ENCODE assay signal across 9 mouse cellular contexts in genomic region chr7:39545134-39545533, GRCm38 (mm10). TPM values are rescaled to one million over a fixed set of nuclear protein-coding genes. Genes with fewer than 3 reads are reported as not detected.
DNase-seq lines count a peak whose midpoint lies in the region; ATAC-seq and TF ChIP-seq lines count a peak whose summit lies in the region.
"Had no signal": no experiment of that assay in that cellular context is flagged by ENCODE, and none has a peak within 500 bp of the region (broad histone marks: within the 10 kb centered on the region; RNA-seq: fewer than 3 reads in every experiment).

No protein-coding gene starts in this region.

- no peaks in the 10 kb centered on the region for H3K27me3 ChIP-seq in heart, embryonic 11.5 days (ENCODE audit: control insufficient read depth, insufficient read depth, low read length)
- no peaks in the 10 kb centered on the region for H3K27me3 ChIP-seq in heart, postnatal 0 days (ENCODE audit: control insufficient read depth, insufficient read depth, low read length)

- no peaks in the 10 kb centered on the region for H3K36me3 ChIP-seq in heart, embryonic 11.5 days (ENCODE audit: control insufficient read depth, insufficient read depth, low read length)
- H3K36me3 ChIP-seq in ES-E14 (ENCODE audit: control insufficient read depth, insufficient read depth, low read length, poor library complexity, severe bottlenecking), result no peaks in the 10 kb centered on the region
- H3K36me3 ChIP-seq in heart, postnatal 0 days (replicated peaks; ENCODE audit: control insufficient read depth, insufficient read depth, low read length), result no peaks in the 10 kb centered on the region

- no peak for TF ChIP-seq EP300 in heart, postnatal 0 days (IDR thresholded peaks at IDR 0.05; ENCODE audit: low read depth)

- WGBS in heart, embryonic 11.5 days (ENCODE audit: insufficient replicate concordance), result 33% methylated on average over 10 of the region's 10 CpGs
- 48% methylated on average over 10 of the region's 10 CpGs for WGBS in heart, postnatal 0 days

- no peak for DNase-seq in heart, adult 18-20 months
- no peak for DNase-seq in ES-E14 (ENCODE audit: low read depth, low spot score)
- DNase-seq in heart, postnatal 0 days (ENCODE audit: low spot score), result no peak
- peak; percentile 8 for DNase-seq in lung, postnatal 14 days
- no peak for DNase-seq in frontal cortex, adult 2 months (ENCODE audit: extremely low spot score in 1 of 2, low spot score in 1 of 2)
- DNase-seq: cerebellum, adult 9-10 months had no signal

- no peak for ATAC-seq in heart, embryonic 11.5 days (replicated peaks; ENCODE audit: insufficient number of reproducible peaks, low FRiP score, low TSS enrichment)
- no peak; the same call in 1 of the 2 replicates for ATAC-seq in heart, postnatal 0 days (ENCODE audit: insufficient read depth, low read depth)
- ATAC-seq in monocyte, adult 5-6 weeks (replicated peaks; ENCODE audit: insufficient number of reproducible peaks, low FRiP score, low TSS enrichment, poor library complexity, severe bottlenecking), result no peak
- no peak for ATAC-seq in cerebellum, adult (ENCODE audit: insufficient number of reproducible peaks, low FRiP score, low TSS enrichment)

- peak overlapping the region; percentile 82 for H3K4me2 ChIP-seq in heart, embryonic 11.5 days
- H3K4me2 ChIP-seq in heart, postnatal 0 days (ENCODE audit: low read depth, low read length), result peak overlapping the region; percentile 83

- H3K9me3 ChIP-seq in heart, embryonic 11.5 days (replicated peaks; ENCODE audit: control insufficient read depth, low read length), result no peaks in the 10 kb centered on the region
- no peaks in the 10 kb centered on the region for H3K9me3 ChIP-seq in ES-E14 (ENCODE audit: control insufficient read depth, insufficient read depth, low read depth, low read length)
- no peaks in the 10 kb centered on the region for H3K9me3 ChIP-seq in heart, postnatal 0 days (replicated peaks; ENCODE audit: control insufficient read depth, low read length)

- in situ Hi-C loops in ES-E14 (cut with MboI; ENCODE audit: low sequenced_read_pairs in 2 of 2, unreplicated experiment in 2 of 2), result no loop called here

- H3K9ac ChIP-seq in heart, embryonic 11.5 days (ENCODE audit: low read depth, low read length), result peak overlapping the region; percentile 92
- 0 out of 2 replicates have a peak overlapping the region, but pooled peaks have one; percentile 61 for H3K9ac ChIP-seq in ES-E14 (ENCODE audit: insufficient read depth, low read depth, low read length, poor library complexity, severe bottlenecking)
- peak overlapping the region; percentile 88 for H3K9ac ChIP-seq in heart, postnatal 0 days (replicated peaks; ENCODE audit: low read depth, low read length)

- peaks cover 3% of the 10 kb centered on the region; the same call in 1 of the 2 replicates for H3K4me1 ChIP-seq in heart, embryonic 11.5 days (ENCODE audit: control insufficient read depth, insufficient read depth, low read length)
- no peaks in the 10 kb centered on the region for H3K4me1 ChIP-seq in ES-E14 (ENCODE audit: control insufficient read depth in 2 of 2, insufficient read depth in 2 of 2, low read length in 2 of 2, poor library complexity in 1 of 2)
- H3K4me1 ChIP-seq in heart, postnatal 0 days (ENCODE audit: control insufficient read depth, insufficient read depth), result peaks cover 20% of the 10 kb centered on the region

- H3K27ac ChIP-seq in heart, embryonic 11.5 days (ENCODE audit: low read depth, low read length), result peak overlapping the region; percentile 94
- no peak overlapping the region for H3K27ac ChIP-seq in ES-E14 (ENCODE audit: insufficient read depth, low read depth, low read length, poor library complexity, severe bottlenecking)
- H3K27ac ChIP-seq in heart, postnatal 0 days (ENCODE audit: low read depth), result peak overlapping the region; percentile 98

- TF ChIP-seq CTCF in heart, postnatal 0 days (IDR thresholded peaks at IDR 0.05; ENCODE audit: low read depth), result no peak

- H3K4me3 ChIP-seq in heart, embryonic 11.5 days (ENCODE audit: low read depth, low read length), result peak overlapping the region; percentile 66
- H3K4me3 ChIP-seq in ES-E14 (ENCODE audit: insufficient read depth in 1 of 2, low read depth in 1 of 2, low read length in 2 of 2, poor library complexity in 1 of 2, severe bottlenecking in 1 of 2), result peak overlapping the region; percentile 62 to 75; a peak in 3 of 4 replicates
- peak overlapping the region; percentile 81 for H3K4me3 ChIP-seq in heart, postnatal 0 days (ENCODE audit: low read depth, low read length)

TF ChIP-seq in ES-E14, 5 proteins besides CTCF, POLR2A, EP300 and RAD21:
- no peak for TF ChIP-seq MAFK (IDR thresholded peaks at IDR 0.05; ENCODE audit: insufficient read depth, low read depth, low read length)
- no peak for TF ChIP-seq ZC3H11A (IDR thresholded peaks at IDR 0.05; ENCODE audit: borderline replicate concordance, low read depth, low read length)
- TF ChIP-seq CHD2 (IDR thresholded peaks at IDR 0.05; ENCODE audit: low read depth, low read length), result no peak
- no peak for TF ChIP-seq ZNF384 (IDR thresholded peaks at IDR 0.05; ENCODE audit: low read depth, low read length)
- no peak for TF ChIP-seq HCFC1 (IDR thresholded peaks at IDR 0.05; ENCODE audit: borderline replicate concordance, insufficient read depth, low read length)

RNA-seq across cellular contexts. Expression of gene Zfp619, which starts 27.6 kb away (rescaled TPM):
- 2.0 and 2.4 TPM in 2 replicates for polyA plus RNA-seq in heart, embryonic 11.5 days (2014; fragmentation: Nextera tagmentation; extraction: Ambion mirVana)
- total RNA-seq in heart, adult 18-20 months (2021), result 1 to 10 TPM; 1.2 to 1.7 TPM
- total RNA-seq in ES-E14 (2012; rRNA removed), result 3.7 and 4.2 TPM in 2 replicates
- total RNA-seq in heart, postnatal 0 days (2014; rRNA removed; ENCODE audit: low replicate concordance), result 1.9 and 4.1 TPM in 2 replicates
- 0.70 and 0.72 TPM in 2 replicates for polyA plus RNA-seq in heart, postnatal 0 days (2015; fragmentation: Nextera tagmentation; extraction: Ambion mirVana)
- 4.3 to 5.4 TPM (median 4.9 TPM) in 3 replicates for total RNA-seq in monocyte, adult 5-6 weeks (2017)
- 2.2 and 2.5 TPM in 2 replicates for polyA plus RNA-seq in frontal cortex, adult 2 months (2012; rRNA removed)
